Mouse (Mus musculus) intestine, embryonic 14.5 days (tissue): ENCODE measurements around the gene Ak3. TPM values are rescaled to one million over a fixed set of nuclear protein-coding genes. Genes with fewer than 3 reads are reported as not detected.

Experiments used
- ATAC-seq: fragments of 200-750 bp; cut with Nextera tagmentation; replicated peaks from 2 replicates; pipeline ENCODE4 v1.8.0; 2017; ENCODE audit warnings: low read depth, moderate number of reproducible peaks, moderate TSS enrichment, moderate library complexity; ENCODE audit not compliant: low FRiP score, low TSS enrichment
- DNase-seq: peaks from one replicate; pipeline ENCODE4 v3.0.0-alpha.2; 2018; ENCODE audit warnings: low spot score
- H3K27ac ChIP-seq: fragments of 300-500 bp; sonication (generic); 2 replicates; pipeline ENCODE4 v1.5.1; 2014; ENCODE audit warnings: low read depth, mild to moderate bottlenecking, control low read depth
- H3K27me3 ChIP-seq: fragments of 300-500 bp; sonication (generic); replicated peaks from 2 replicates; pipeline ENCODE4 v1.6.1; 2014; ENCODE audit warnings: low read length, control low read depth; ENCODE audit not compliant: control insufficient read depth, insufficient read depth
- H3K36me3 ChIP-seq: fragments of 300-500 bp; sonication (generic); 2 replicates; pipeline ENCODE4 v1.6.1; 2014; ENCODE audit warnings: low read length, control low read depth; ENCODE audit not compliant: control insufficient read depth, insufficient read depth
- H3K4me1 ChIP-seq: fragments of 300-500 bp; sonication (generic); replicated peaks from 2 replicates; pipeline ENCODE4 v1.6.1; 2014; ENCODE audit warnings: low read length, control low read depth, mixed read lengths; ENCODE audit not compliant: control insufficient read depth, insufficient read depth
- H3K4me2 ChIP-seq: fragments of 300-500 bp; sonication (generic); 2 replicates; pipeline ENCODE4 v1.6.1; 2014; ENCODE audit warnings: low read length
- H3K4me3 ChIP-seq: fragments of 300-500 bp; sonication (generic); 2 replicates; pipeline ENCODE4 v1.5.1; 2014; ENCODE audit warnings: low read depth, low read length, control low read depth, mixed read lengths
- H3K9ac ChIP-seq: fragments of 300-500 bp; sonication (generic); 2 replicates; pipeline ENCODE4 v1.6.1; 2014; ENCODE audit warnings: mild to moderate bottlenecking, low read length
- H3K9me3 ChIP-seq: fragments of 300-500 bp; sonication (generic); 2 replicates; pipeline ENCODE4 v1.6.1; 2016; ENCODE audit warnings: low read length, control low read depth; ENCODE audit not compliant: control insufficient read depth
- WGBS: fragments of 180-500 bp; shearing (Covaris S2); extraction: QIAGEN DNeasy Blood & Tissue Kit; methylation state at CpG from one replicate; pipeline ENCODE4 v1.1.7; 2014; 5-methylcytosine and 5-hydroxymethylcytosine counted together
- polyA plus RNA-seq: library from polyadenylated mRNA; unstranded; fragments of >200 nt; fragmentation: Nextera tagmentation; extraction: Ambion mirVana; gene quantifications from 2 replicates; pipeline ENCODE4 v1.2.1, GENCODE M21; 2014

The Ak3 gene
- polyA plus RNA-seq, 1 experiment from 2014 or later, result 88.3 TPM

GRCm38 (mm10) chr19:29039334-29039733 is 8.4 kb downstream of the Ak3 start:
- H3K4me3 ChIP-seq, result no peak overlapping the region

GRCm38 (mm10) chr19:29037541-29037940 is 10.2 kb downstream of the Ak3 start:
- Histone ChIP-seq H3K4me1 (0 out of 2 replicates have a peak, but pooled peaks cover under 1% of the 10 kb centered on the region), H3K4me3 (no peak overlapping the region), H3K27ac (no peak overlapping the region), H3K27me3 (no peaks in the 10 kb centered on the region), H3K36me3 (peaks cover 15% of the 10 kb centered on the region), H3K9me3 (no peaks in the 10 kb centered on the region; the same call in 1 of the 2 replicates), H3K9ac (no peak overlapping the region), H3K4me2 (no peak overlapping the region)
- 95% methylated on average over 10 of the region's 10 CpGs for WGBS
- DNase-seq (no peak), ATAC-seq (no peak)

More at GRCm38 (mm10) chr19:29039334-29039733, 8.4 kb downstream of the Ak3 start:
- H3K36me3 ChIP-seq, result peaks cover 15% of the 10 kb centered on the region
- no peaks in the 10 kb centered on the region for H3K27me3 ChIP-seq
- H3K4me1 ChIP-seq, result peaks cover 7% of the 10 kb centered on the region; the same call in 1 of the 2 replicates
- H3K27ac ChIP-seq, result no peak overlapping the region
- DNase-seq (no peak), ATAC-seq (no peak)
- no peak overlapping the region for H3K9ac ChIP-seq
- H3K9me3 ChIP-seq, result no peaks in the 10 kb centered on the region; the same call in 1 of the 2 replicates
- H3K4me2 ChIP-seq, result no peak overlapping the region

GRCm38 (mm10) chr19:29037026-29037425 is 10.7 kb downstream of the Ak3 start:
- WGBS, result 90% methylated on average over 5 of the region's 5 CpGs
- H3K27me3 ChIP-seq, result no peaks in the 10 kb centered on the region
- DNase-seq (no peak), ATAC-seq (no peak)
- H3K4me1 ChIP-seq, result no peaks in the 10 kb centered on the region
- peaks cover 15% of the 10 kb centered on the region for H3K36me3 ChIP-seq
- no peak overlapping the region for H3K27ac ChIP-seq
- no peaks in the 10 kb centered on the region; the same call in 1 of the 2 replicates for H3K9me3 ChIP-seq
- H3K4me3 ChIP-seq, result no peak overlapping the region
- H3K4me2 ChIP-seq, result no peak overlapping the region
- no peak overlapping the region for H3K9ac ChIP-seq

- no peak for ATAC-seq
- Histone ChIP-seq H3K9ac (no peak overlapping the region), H3K27ac (no peak overlapping the region), H3K9me3 (no peaks in the 10 kb centered on the region), H3K4me3 (no peak overlapping the region), H3K27me3 (no peaks in the 10 kb centered on the region), H3K36me3 (peaks cover 19% of the 10 kb centered on the region), H3K4me2 (no peak overlapping the region), H3K4me1 (no peaks in the 10 kb centered on the region)
- DNase-seq, result no peak
Measured at GRCm38 (mm10) chr19:29032662-29033061, 15.1 kb downstream of the Ak3 start.

GRCm38 (mm10) chr19:29031788-29032187 is 16.0 kb downstream of the Ak3 start:
- ATAC-seq, result no peak
- WGBS, result 87% methylated on average over 3 of the region's 3 CpGs
- Histone ChIP-seq H3K27me3 (no peaks in the 10 kb centered on the region), H3K9me3 (no peaks in the 10 kb centered on the region), H3K27ac (no peak overlapping the region), H3K36me3 (peaks cover 11% of the 10 kb centered on the region), H3K9ac (no peak overlapping the region), H3K4me2 (no peak overlapping the region), H3K4me1 (no peaks in the 10 kb centered on the region), H3K4me3 (no peak overlapping the region)
- DNase-seq, result no peak

- DNase-seq (peak; percentile 49), ATAC-seq (no peak)
- Histone ChIP-seq H3K27ac (no peak overlapping the region), H3K4me2 (no peak overlapping the region), H3K4me1 (0 out of 2 replicates have a peak, but pooled peaks cover 3% of the 10 kb centered on the region), H3K9me3 (no peaks in the 10 kb centered on the region), H3K4me3 (no peak overlapping the region), H3K36me3 (peaks cover 72% of the 10 kb centered on the region), H3K9ac (no peak overlapping the region), H3K27me3 (no peaks in the 10 kb centered on the region)
- WGBS, result 77% methylated on average over 11 of the region's 11 CpGs
Measured at GRCm38 (mm10) chr19:29024391-29024947, 23.3 kb downstream of the Ak3 start.

GRCm38 (mm10) chr19:29021754-29022345 is 25.9 kb downstream of the Ak3 start:
- H3K27ac ChIP-seq, result no peak overlapping the region
- no peak for ATAC-seq

GRCm38 (mm10) chr19:29019647-29020046 is 28.1 kb downstream of the Ak3 start:
- Histone ChIP-seq H3K4me2 (no peak overlapping the region), H3K9ac (no peak overlapping the region), H3K4me3 (no peak overlapping the region), H3K4me1 (0 out of 2 replicates have a peak, but pooled peaks cover 3% of the 10 kb centered on the region), H3K9me3 (no peaks in the 10 kb centered on the region), H3K27ac (no peak overlapping the region), H3K27me3 (no peaks in the 10 kb centered on the region), H3K36me3 (peaks cover 86% of the 10 kb centered on the region)
- ATAC-seq, result no peak
- WGBS, result 92% methylated on average over 3 of the region's 3 CpGs
- DNase-seq, result peak; percentile 41

More at GRCm38 (mm10) chr19:29021754-29022345, 25.9 kb downstream of the Ak3 start:
- no peaks in the 10 kb centered on the region for H3K27me3 ChIP-seq
- 94% methylated on average over 7 of the region's 7 CpGs for WGBS
- no peak overlapping the region for H3K9ac ChIP-seq
- DNase-seq, result peak; percentile 33
- H3K4me2 ChIP-seq, result no peak overlapping the region
- no peaks in the 10 kb centered on the region for H3K9me3 ChIP-seq
- H3K4me3 ChIP-seq, result no peak overlapping the region
- peaks cover 95% of the 10 kb centered on the region for H3K36me3 ChIP-seq
- 0 out of 2 replicates have a peak, but pooled peaks cover 3% of the 10 kb centered on the region for H3K4me1 ChIP-seq

GRCm38 (mm10) chr19:29016786-29017185 is 31.0 kb downstream of the Ak3 start:
- ATAC-seq (no peak), DNase-seq (peak; percentile 34)
- Histone ChIP-seq H3K27ac (no peak overlapping the region), H3K9me3 (no peaks in the 10 kb centered on the region), H3K4me1 (no peaks in the 10 kb centered on the region), H3K36me3 (peaks cover 76% of the 10 kb centered on the region), H3K27me3 (no peaks in the 10 kb centered on the region), H3K4me2 (no peak overlapping the region), H3K9ac (no peak overlapping the region), H3K4me3 (no peak overlapping the region)
- WGBS, result 57% methylated on average over 5 of the region's 5 CpGs
